Mouse (Mus musculus) hindbrain, embryonic 13.5 days (tissue): ENCODE measurements around the gene Zbed3. TPM values are rescaled to one million over a fixed set of nuclear protein-coding genes. Genes with fewer than 3 reads are reported as not detected.

Experiments used
- ATAC-seq: fragments of 200-750 bp; cut with Nextera tagmentation; 2 replicates; pipeline ENCODE4 v1.8.0; 2017; ENCODE audit warnings: moderate TSS enrichment; ENCODE audit not compliant: low FRiP score
- H3K27ac ChIP-seq: fragments of 300-500 bp; sonication (generic); 2 replicates; pipeline ENCODE4 v1.5.1; 2015; ENCODE audit warnings: inconsistent platforms, mild to moderate bottlenecking, moderate library complexity
- H3K27me3 ChIP-seq: fragments of 300-500 bp; sonication (generic); 2 replicates; pipeline ENCODE4 v1.6.1; 2015; ENCODE audit warnings: mild to moderate bottlenecking, inconsistent platforms
- H3K36me3 ChIP-seq: fragments of 300-500 bp; sonication (generic); 2 replicates; pipeline ENCODE4 v1.6.1; 2015; ENCODE audit warnings: mild to moderate bottlenecking, inconsistent platforms
- H3K4me1 ChIP-seq: fragments of 300-500 bp; sonication (generic); replicated peaks from 2 replicates; pipeline ENCODE4 v1.6.1; 2015; ENCODE audit warnings: inconsistent platforms
- H3K4me2 ChIP-seq: fragments of 300-500 bp; sonication (generic); 2 replicates; pipeline ENCODE4 v1.6.1; 2015; ENCODE audit warnings: inconsistent platforms, mild to moderate bottlenecking, moderate library complexity
- H3K4me3 ChIP-seq: fragments of 300-500 bp; sonication (generic); 2 replicates; pipeline ENCODE4 v1.5.1; 2015; ENCODE audit warnings: mild to moderate bottlenecking, inconsistent platforms
- H3K9ac ChIP-seq: fragments of 300-500 bp; sonication (generic); 2 replicates; pipeline ENCODE4 v1.6.1; 2015; ENCODE audit warnings: mild to moderate bottlenecking, inconsistent platforms
- H3K9me3 ChIP-seq: fragments of 300-500 bp; sonication (generic); 2 replicates; pipeline ENCODE4 v1.6.1; 2016; ENCODE audit warnings: inconsistent platforms
- WGBS: fragments of 180-500 bp; shearing (Covaris S2); methylation state at CpG from one replicate; pipeline ENCODE4 v1.1.7; 2015; 5-methylcytosine and 5-hydroxymethylcytosine counted together
- polyA plus RNA-seq: library from polyadenylated mRNA; unstranded; fragments of >200 nt; fragmentation: Nextera tagmentation; extraction: Ambion mirVana; gene quantifications from 2 replicates; pipeline ENCODE4 v1.2.1, GENCODE M21; 2015

Zbed3 gene
- 41.0 and 42.5 TPM in 2 replicates for polyA plus RNA-seq

DNA sequence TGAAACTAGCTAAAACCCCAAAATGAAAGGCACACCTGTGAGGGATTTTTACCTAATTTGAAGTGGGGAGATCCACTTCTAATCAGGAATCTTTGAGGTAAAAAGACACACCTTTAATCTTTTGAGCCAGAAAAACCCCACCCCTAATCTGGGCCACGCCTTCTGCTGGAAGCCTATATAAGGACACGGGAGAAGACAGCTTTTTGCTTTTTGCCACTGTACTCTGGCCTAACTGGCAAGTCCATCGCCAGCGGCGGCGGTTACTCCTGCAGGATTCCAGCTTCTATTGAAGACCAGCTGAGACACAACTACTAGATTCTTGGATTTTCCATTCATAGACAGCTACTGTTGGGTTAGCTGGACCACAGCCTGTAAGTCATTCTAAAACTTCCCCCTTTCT is at the start of gene Zbed3:
Gene Zbed3 (plus strand): TSS at position 213 of the 400 bp plus-strand sequence.
- Histone ChIP-seq H3K4me1 (peaks cover 28% of the 10 kb centered on the region), H3K36me3 (no peaks in the 10 kb centered on the region), H3K4me2 (peak within 1 kb of the TSS; percentile 76), H3K4me3 (peak within 1 kb of the TSS; percentile 85), H3K27ac (peak within 1 kb of the TSS; percentile 95), H3K9ac (peak within 1 kb of the TSS; percentile 97), H3K9me3 (no peaks in the 10 kb centered on the region), H3K27me3 (no peaks in the 10 kb centered on the region)
- ATAC-seq: no peak
- WGBS: 94% methylated on average over 6 of the region's 6 CpGs

DNA sequence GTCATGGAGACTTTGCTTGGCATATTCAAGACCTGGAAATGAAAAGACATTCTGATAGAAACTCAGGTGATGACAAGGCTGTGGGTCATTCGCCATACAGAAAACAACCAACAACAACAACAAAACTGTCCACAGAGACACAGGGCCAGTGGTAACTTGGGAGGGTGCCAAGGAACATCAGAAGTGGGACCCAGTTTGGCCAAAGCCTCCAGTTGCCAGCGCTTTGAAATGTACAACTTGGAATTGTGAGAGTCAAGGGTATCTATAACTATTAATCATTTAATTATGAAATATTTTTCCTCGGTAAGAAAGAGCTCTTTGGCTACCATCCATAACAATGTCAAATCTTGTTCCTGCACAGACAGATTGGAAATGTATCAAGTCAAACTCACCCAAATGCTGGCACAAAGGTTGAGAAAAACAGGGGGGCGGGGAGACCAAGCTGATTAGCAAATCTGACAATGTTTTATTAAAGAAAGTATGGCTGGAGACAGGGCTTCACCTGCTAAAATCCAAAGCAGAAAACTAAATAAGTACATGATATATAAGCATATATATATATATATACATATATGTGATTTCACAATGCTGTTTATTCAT is 44.9 kb upstream of the Zbed3 start:
- no peak overlapping the region for H3K4me3 ChIP-seq
- no peaks in the 10 kb centered on the region for H3K36me3 ChIP-seq
- no peak for ATAC-seq
- no peak overlapping the region for H3K4me2 ChIP-seq
- H3K27me3 ChIP-seq: no peaks in the 10 kb centered on the region
- H3K27ac ChIP-seq: no peak overlapping the region
- H3K9ac ChIP-seq: no peak overlapping the region
- no peaks in the 10 kb centered on the region for H3K9me3 ChIP-seq
- H3K4me1 ChIP-seq: peaks cover 10% of the 10 kb centered on the region; the same call in 1 of the 2 replicates
- 90% methylated on average over 4 of the region's 4 CpGs for WGBS

DNA sequence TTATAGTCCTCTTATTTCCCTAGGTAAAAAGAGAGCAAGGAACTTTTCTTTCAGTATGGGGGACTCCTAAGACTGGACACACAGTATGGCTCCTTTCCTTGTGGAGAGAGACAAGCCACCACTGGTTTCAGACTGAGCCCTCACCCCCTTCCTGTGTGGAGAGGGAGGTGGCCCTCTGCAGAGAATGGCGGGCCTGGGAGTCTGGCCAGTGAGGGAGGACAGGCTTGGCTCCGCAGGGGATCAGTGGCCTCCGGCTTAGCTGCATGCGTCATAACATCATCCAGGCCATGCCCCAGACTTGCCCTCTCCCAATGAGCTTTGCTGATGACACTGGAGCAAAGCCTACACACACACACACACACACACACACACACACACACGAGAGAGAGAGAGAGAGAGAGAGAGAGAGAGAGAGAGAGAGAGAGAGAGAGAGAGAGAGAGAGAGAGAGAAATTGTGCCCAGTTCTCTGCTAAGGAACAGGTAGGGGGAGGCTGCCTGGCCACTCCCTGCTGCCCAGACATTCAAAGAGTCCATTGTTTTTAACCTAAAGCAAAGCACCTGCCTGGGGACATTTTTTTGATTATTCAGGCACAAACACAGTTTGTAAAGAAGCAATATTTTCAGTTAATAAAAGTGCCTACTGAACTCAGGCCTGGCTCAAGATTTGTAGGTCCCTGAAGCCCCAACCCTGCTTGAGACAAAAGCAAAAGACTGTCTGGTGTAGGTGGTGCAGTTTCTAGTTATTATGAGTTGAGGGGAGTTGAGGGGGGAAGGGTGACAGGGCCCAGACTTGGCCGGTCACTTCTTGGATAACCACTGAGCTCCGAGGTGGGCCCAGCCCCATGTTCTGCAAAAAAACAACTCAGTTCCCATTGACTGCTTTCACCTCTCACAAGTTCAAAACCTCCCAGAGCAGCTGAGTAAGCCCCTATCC is 41.4 kb upstream of the Zbed3 start:
- 0 out of 2 replicates have a peak, but pooled peaks have one; percentile 59 for ATAC-seq
- no peak overlapping the region for H3K27ac ChIP-seq
- no peaks in the 10 kb centered on the region for H3K9me3 ChIP-seq
- H3K4me2 ChIP-seq: no peak overlapping the region
- no peak overlapping the region for H3K9ac ChIP-seq
- H3K4me3 ChIP-seq: no peak overlapping the region
- H3K36me3 ChIP-seq: no peaks in the 10 kb centered on the region
- 47% methylated on average over 6 of the region's 7 CpGs for WGBS
- H3K4me1 ChIP-seq: peaks cover 10% of the 10 kb centered on the region; the same call in 1 of the 2 replicates
- H3K27me3 ChIP-seq: no peaks in the 10 kb centered on the region

DNA sequence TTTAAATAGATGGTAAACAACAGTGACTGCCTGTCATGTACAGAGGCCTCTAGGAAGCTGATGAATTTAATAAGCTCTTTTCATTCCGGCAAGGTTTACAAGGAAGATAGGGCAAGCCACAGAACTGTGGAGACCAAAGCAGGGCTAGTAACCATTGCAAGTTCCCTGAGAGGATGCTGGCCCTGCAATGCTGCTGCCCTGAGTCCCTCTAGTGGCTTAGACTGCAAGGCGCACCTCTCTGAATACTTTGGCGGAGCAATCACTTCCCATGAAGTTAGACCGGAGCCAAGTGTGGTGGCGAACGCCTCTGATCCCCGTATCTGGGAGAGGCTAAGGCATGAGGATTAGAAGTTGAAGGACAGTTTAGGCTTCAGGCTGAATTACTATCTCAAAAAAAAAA is 36.4 kb upstream of the Zbed3 start:
- H3K9me3 ChIP-seq: no peaks in the 10 kb centered on the region
- ATAC-seq: peak; percentile 82
- H3K9ac ChIP-seq: no peak overlapping the region
- H3K4me3 ChIP-seq: no peak overlapping the region
- H3K27ac ChIP-seq: no peak overlapping the region
- H3K4me1 ChIP-seq: no peaks in the 10 kb centered on the region
- H3K36me3 ChIP-seq: no peaks in the 10 kb centered on the region
- no peak overlapping the region for H3K4me2 ChIP-seq
- WGBS: 8% methylated on average over 7 of the region's 7 CpGs
- peaks cover 14% of the 10 kb centered on the region; the same call in 1 of the 2 replicates for H3K27me3 ChIP-seq

DNA sequence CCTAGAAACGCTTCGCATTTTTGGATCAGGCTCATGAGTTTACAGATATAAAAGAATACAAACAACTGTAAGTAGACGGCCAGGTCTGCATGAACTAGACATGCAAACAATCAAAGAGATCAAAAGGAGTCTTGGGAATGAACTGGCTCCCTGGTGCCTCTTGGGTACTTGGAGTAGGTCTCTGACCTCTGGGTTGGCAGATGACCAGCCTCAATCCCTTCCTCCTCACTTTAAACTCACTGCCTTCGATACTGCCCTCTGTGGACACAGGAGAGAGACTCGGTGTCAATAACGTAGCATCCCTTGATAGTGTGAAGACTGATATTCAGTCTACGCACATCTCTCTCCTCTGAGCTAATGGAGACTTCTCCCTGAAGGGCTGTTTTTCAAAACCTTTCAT is 35.4 kb upstream of the Zbed3 start:
- WGBS: 72% methylated on average over 7 of the region's 7 CpGs

DNA sequence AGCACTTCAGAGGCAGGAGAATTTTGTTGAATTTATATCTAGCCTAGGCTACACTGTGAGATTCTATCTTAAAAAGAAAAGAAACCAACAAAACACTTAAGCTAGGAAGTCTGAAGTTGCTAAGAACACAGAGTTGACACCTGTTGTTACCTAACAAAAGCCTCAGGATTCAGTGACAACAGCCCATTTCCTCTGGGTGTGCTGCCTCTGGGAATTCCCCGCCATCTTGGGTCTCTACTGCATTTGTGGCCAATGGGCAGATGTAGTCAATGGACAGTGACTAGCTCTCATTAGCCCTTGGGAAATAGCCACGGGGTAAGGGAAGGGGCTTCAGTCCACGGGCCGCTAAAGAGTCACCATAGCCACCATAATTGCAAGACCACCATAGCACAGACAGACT is 31.4 kb upstream of the Zbed3 start:
- Histone ChIP-seq H3K9me3 (no peaks in the 10 kb centered on the region), H3K4me2 (no peak overlapping the region), H3K36me3 (no peaks in the 10 kb centered on the region), H3K27me3 (peaks cover 17% of the 10 kb centered on the region; the same call in 1 of the 2 replicates), H3K4me1 (no peaks in the 10 kb centered on the region), H3K4me3 (no peak overlapping the region), H3K27ac (no peak overlapping the region), H3K9ac (no peak overlapping the region)
- 45% methylated on average over 4 of the region's 4 CpGs for WGBS
- ATAC-seq: no peak

More for the DNA sequence above, 35.4 kb upstream of the Zbed3 start:
- no peak overlapping the region for H3K9ac ChIP-seq
- H3K27me3 ChIP-seq: peaks cover 14% of the 10 kb centered on the region; the same call in 1 of the 2 replicates
- no peak overlapping the region for H3K27ac ChIP-seq
- H3K36me3 ChIP-seq: no peaks in the 10 kb centered on the region
- no peak for ATAC-seq
- no peak overlapping the region for H3K4me2 ChIP-seq
- H3K4me3 ChIP-seq: no peak overlapping the region
- H3K9me3 ChIP-seq: no peaks in the 10 kb centered on the region
- H3K4me1 ChIP-seq: no peaks in the 10 kb centered on the region

DNA sequence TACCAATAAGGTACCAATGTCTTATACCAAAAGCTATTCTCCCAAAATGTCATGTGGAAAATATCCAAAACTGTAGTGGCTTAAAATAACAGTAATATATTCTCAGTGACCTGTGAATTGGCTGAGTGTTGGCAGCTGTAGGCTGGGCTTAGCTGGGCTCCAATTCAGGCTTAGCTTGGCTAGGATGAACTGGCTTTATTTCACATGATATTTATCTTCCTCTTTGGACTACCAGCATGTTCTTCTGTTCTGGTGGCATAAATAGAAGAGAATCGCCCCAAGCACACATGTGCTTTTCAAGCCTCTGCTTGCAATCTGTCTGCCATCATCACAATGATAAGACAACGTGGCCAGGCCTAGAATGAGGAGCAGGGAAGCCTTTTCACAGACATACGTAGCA is 23.5 kb upstream of the Zbed3 start:
- no peaks in the 10 kb centered on the region for H3K4me1 ChIP-seq
- no peak overlapping the region for H3K27ac ChIP-seq
- no peaks in the 10 kb centered on the region for H3K27me3 ChIP-seq
- H3K9ac ChIP-seq: no peak overlapping the region
- no peak overlapping the region for H3K4me2 ChIP-seq
- 78% methylated on average over 3 of the region's 3 CpGs for WGBS
- H3K9me3 ChIP-seq: peaks cover 3% of the 10 kb centered on the region; the same call in 1 of the 2 replicates
- no peaks in the 10 kb centered on the region for H3K36me3 ChIP-seq
- no peak overlapping the region for H3K4me3 ChIP-seq
- ATAC-seq: no peak

DNA sequence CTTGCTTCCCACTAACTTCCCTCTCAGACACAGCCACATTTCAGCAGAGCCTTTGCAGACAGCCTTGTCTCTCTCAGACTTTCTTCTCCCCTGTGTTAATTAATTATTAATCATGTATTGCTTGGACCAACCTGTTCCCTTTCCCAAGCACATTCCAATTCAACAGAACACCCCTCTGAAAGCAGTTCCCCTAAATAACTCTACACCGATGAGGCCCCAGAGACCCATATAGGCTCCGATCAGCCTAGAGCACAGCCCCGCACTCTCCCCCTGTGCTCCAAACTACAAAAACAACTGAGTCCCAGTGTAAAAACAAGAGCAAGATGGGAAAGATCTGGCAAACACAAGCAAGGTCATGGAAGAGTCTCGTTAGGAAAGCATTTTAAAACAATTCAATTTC is 16.8 kb upstream of the Zbed3 start:
- H3K27ac ChIP-seq: no peak overlapping the region
- 67% methylated on average over 4 of the region's 4 CpGs for WGBS

DNA sequence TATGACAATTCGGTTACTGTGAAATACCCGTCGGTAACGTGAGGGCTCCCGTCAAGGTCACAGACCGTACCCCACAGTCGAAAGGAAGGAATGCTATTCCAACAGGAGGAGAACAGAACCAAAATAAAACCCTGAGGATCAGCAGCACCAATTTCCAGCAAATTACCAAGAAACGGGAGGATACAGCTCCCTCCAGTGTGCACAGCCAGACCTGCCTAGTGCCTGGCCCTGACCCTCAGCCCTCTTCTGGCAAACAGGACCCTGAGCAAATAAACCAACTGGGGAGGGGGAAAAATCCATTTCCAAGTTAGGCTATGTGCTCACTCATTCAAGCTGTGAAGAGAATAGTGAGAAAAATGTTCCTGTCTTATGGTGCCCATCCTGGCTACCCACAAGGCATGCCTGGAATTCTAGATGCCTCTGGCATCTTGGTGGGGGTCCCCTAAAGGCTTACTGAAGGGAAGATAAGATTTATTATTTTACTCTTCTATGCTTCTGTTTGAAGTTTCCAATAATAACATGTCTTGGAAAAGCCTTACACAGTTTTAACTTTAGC is 16.2 kb upstream of the Zbed3 start:
- H3K4me2 ChIP-seq: no peak overlapping the region
- WGBS: 82% methylated on average over 8 of the region's 8 CpGs
- H3K9ac ChIP-seq: no peak overlapping the region
- H3K36me3 ChIP-seq: no peaks in the 10 kb centered on the region
- H3K27me3 ChIP-seq: no peaks in the 10 kb centered on the region
- no peaks in the 10 kb centered on the region for H3K4me1 ChIP-seq
- H3K4me3 ChIP-seq: no peak overlapping the region
- ATAC-seq: no peak
- H3K9me3 ChIP-seq: no peaks in the 10 kb centered on the region
- no peak overlapping the region for H3K27ac ChIP-seq

More for the DNA sequence above, 16.8 kb upstream of the Zbed3 start:
- H3K27me3 ChIP-seq: no peaks in the 10 kb centered on the region
- no peak for ATAC-seq
- no peaks in the 10 kb centered on the region for H3K9me3 ChIP-seq
- no peak overlapping the region for H3K4me3 ChIP-seq
- no peak overlapping the region for H3K9ac ChIP-seq
- H3K4me2 ChIP-seq: no peak overlapping the region
- H3K4me1 ChIP-seq: no peaks in the 10 kb centered on the region
- no peaks in the 10 kb centered on the region for H3K36me3 ChIP-seq

DNA sequence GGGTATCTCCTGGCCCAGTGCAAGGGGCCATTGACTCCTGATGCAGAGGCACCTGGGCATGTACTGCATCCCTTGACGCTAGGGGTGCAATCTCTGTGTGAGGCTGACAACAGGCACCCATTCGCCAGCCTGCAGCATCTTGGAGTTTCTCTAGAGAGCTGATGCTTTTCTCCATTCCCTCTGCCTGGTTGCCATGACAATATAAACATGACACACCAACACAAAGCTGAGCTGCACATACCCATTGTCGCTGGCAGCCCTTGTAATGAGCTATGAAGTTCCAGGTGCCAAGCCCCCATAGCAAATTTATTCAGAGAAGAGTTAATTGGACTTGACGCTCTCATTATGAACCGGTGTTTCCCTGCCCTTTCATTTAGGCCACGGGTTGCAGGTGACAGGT is 11.4 kb upstream of the Zbed3 start:
- Histone ChIP-seq H3K4me2 (no peak overlapping the region), H3K27me3 (no peaks in the 10 kb centered on the region), H3K9ac (no peak overlapping the region), H3K27ac (no peak overlapping the region), H3K36me3 (no peaks in the 10 kb centered on the region), H3K9me3 (no peaks in the 10 kb centered on the region), H3K4me1 (no peaks in the 10 kb centered on the region), H3K4me3 (no peak overlapping the region)
- 58% methylated on average over 6 of the region's 6 CpGs for WGBS
- no peak for ATAC-seq

DNA sequence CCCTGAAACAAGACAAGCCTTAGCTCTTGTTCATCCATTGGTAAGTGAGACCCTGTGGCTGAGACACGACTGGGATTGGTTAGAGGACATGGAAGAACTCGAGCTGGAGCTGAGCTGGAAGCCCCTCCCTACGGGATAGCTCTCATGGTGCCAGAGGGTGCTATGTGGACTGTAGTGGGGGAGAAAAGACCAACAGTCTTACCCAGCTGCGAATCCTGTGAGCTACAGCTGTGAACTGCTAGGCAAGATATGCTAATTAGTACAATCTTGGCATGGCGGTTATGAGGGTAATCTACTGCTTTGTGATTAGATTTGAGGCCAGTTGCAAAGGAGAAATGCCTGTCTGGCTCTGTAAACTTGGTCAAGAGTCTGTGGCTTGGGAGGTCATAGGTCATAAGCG is 4.3 kb upstream of the Zbed3 start:
- Histone ChIP-seq H3K9ac (no peak overlapping the region), H3K27me3 (no peaks in the 10 kb centered on the region), H3K36me3 (no peaks in the 10 kb centered on the region), H3K4me3 (no peak overlapping the region), H3K9me3 (no peaks in the 10 kb centered on the region), H3K4me1 (no peaks in the 10 kb centered on the region), H3K27ac (no peak overlapping the region), H3K4me2 (no peak overlapping the region)
- ATAC-seq: no peak
- 77% methylated on average over 6 of the region's 6 CpGs for WGBS

DNA sequence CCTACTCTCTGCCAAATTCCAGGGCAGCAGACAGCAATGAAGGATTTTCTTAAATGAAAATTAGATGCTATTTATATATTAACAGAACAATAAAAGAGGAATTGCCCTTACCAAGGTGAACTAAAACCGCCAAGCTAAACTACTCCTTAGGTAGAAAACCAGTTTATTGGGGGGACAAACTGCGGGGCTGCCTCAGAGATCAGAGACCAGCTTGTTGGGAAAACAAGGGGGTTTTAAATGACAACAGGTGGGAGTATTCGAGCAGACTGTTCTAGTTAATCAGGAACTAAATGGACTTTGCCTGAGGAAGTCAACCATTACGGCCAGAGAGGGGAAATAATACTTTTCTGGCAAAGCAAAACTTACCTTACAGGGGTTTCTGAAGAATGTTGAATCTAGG is 3.0 kb upstream of the Zbed3 start:
- Histone ChIP-seq H3K9ac (no peak overlapping the region), H3K27ac (no peak overlapping the region), H3K36me3 (no peaks in the 10 kb centered on the region), H3K4me2 (no peak overlapping the region), H3K4me3 (no peak overlapping the region), H3K27me3 (no peaks in the 10 kb centered on the region), H3K4me1 (no peaks in the 10 kb centered on the region), H3K9me3 (no peaks in the 10 kb centered on the region)
- ATAC-seq: no peak
- WGBS: 43% methylated on average over 4 of the region's 4 CpGs
